Mouse (Mus musculus) sigmoid colon, adult 10 weeks (tissue): Measurements from ENCODE around the gene Akr1c14. TPM values are rescaled to one million over a fixed set of nuclear protein-coding genes. Genes with fewer than 3 reads are reported as not detected.

Experiments used
- polyA plus RNA-seq: library from polyadenylated mRNA; stranded (reverse); fragments of 350-450 nt; fragmentation: Illumina TruSeq; extraction: RNeasy Lipid Tissue Mini Kit (QIAGEN cat#74804); gene quantifications from one replicate; pipeline ENCODE4 v1.2.3, GENCODE M21; 2014; ENCODE audit warnings: low read depth, low replicate concordance

The Akr1c14 gene
- 513 TPM for polyA plus RNA-seq

DNA sequence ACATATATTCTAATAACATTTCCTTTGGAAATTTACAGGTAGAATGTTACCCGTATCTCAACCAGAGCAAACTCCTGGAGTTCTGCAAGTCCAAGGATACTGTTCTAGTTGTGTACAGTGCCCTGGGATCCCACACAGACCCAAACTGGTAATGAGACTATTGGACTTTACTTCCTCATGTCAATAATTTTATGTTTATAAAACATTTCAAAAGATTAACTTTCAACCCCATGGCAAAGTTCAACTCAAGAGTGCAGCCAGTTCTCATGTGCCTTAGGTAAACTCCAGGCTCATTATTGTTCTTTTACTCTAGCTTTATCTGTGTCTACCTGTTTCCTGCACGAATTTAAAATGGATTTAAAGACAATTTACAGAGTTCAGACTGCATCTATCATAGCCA, at the start of gene Akr1c14:
Akr1c14 (plus strand) TSS at position 293 of the 400 bp plus-strand sequence.

Other genes starting within 250 kb of the Akr1c14 start
- not detected for gene Calml3, start 244.7 kb upstream of the Akr1c14 start, polyA plus RNA-seq
- gene Calm4, start 211.3 kb upstream of the Akr1c14 start, polyA plus RNA-seq, result not detected
- not detected for gene Calm5, start 194.8 kb upstream of the Akr1c14 start, polyA plus RNA-seq
- 653 TPM for gene Net1, start 130.8 kb upstream of the Akr1c14 start, polyA plus RNA-seq
- 17.8 TPM for gene Tubal3, start 130.7 kb upstream of the Akr1c14 start, polyA plus RNA-seq
- gene Ucn3, start 103.7 kb upstream of the Akr1c14 start, polyA plus RNA-seq, result not detected
- 2.6 TPM for gene Akr1c18, start 101.6 kb downstream of the Akr1c14 start, polyA plus RNA-seq
- 475 TPM for gene Akr1c13, start 142.1 kb downstream of the Akr1c14 start, polyA plus RNA-seq
- gene Akr1c19, start 179.7 kb downstream of the Akr1c14 start, polyA plus RNA-seq, result 322 TPM
- 287 TPM for gene Akr1c12, start 230.4 kb downstream of the Akr1c14 start, polyA plus RNA-seq